Mouse (Mus musculus) urinary bladder, adult 2 months (tissue): ENCODE measurements at regions not wholly inside any gene's neighbourhood (a gene's known extent, or its start where the extent isn't known, plus 50 kb on each side); places are given as distances from the start of the nearest gene placed in this dataset.
A peak's percentile ranks its signal among the peaks of the same experiment; 100 is the strongest.

ENCODE experiments used
- DNase-seq: peaks from one replicate; pipeline ENCODE4 v3.0.0; 2022; ENCODE audit warnings: low spot score

DNA sequence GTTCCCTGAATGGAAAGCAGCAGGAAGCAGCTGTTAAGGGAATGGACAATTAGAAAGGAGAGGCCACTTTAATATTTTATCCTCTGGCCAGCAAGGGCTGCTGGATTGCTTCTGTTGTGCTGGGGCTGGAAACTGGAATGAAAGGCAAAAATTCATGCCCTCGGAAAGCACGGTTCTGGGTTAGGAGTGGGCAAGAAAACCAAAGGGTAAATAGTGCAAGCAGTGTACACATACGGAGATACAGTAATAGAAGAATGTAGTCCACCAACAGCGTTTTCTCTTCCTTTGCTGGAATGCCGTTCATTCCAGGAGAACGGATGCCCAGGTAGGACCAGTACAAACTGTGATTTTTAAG, 50.8 kb upstream of the Zfr start:
- no peak for DNase-seq

DNA sequence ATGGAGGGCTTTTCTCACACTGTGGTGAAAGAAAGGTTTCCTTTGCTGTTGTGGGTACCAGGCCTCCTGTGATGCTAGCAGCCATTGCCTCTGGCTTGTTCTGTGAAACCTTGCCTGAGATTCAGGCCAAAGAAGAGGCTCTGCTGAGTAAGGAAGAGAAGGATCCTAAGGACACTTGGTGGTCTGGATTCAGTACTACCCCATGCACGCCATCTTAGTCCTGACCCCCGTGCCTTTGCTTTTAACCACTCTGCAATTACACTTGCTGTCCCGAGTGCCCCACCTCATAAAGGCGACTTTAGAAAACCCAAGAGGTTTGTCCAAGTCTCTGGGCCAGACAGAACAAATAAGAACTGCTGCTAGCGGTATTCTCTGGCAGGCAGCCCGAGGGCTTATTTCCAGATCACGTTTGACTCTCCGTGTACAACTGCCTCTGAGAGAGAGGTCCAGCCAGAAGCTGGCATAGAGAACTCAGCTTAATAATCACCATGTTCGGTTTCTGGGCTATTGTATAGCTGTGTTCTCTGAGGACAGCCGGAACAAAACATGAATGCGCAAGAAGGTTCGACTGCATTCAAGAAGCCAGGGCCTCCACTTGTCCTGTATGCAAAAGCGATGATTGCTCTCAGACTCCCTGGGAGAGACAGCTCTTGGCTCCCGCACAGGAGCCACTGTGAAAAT, 51.3 kb upstream of the Zfr start:
- peak; percentile 28 for DNase-seq

- no peak for DNase-seq
Measured at GRCm38 (mm10) chr15:12054870-12055269, 58.1 kb upstream of the Sub1 start.

DNA sequence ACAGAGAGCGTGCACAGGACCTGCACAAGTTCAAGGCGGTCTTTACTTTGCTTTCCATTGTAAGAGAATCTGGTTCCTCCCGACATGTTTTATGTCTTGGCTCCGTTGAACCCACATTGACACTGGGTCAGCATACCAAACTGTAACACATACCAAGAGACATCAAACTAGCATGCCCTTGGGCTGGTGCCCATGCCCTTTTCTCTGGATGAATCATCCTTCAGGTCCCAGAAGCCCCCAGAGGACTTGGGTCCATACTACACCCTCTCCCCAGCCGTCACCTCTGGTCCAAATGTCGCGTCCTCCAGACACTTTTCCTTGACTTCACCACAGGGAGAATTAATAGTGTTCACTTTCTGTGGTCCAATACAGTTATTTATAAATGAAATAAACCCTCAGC, 56.8 kb upstream of the Sub1 start:
- DNase-seq: no peak

- no peak for DNase-seq
Measured at GRCm38 (mm10) chr15:12048965-12049364, 52.2 kb upstream of the Sub1 start.

- DNase-seq: no peak
Measured at GRCm38 (mm10) chr15:12048214-12048507, 51.4 kb upstream of the Sub1 start.

DNA sequence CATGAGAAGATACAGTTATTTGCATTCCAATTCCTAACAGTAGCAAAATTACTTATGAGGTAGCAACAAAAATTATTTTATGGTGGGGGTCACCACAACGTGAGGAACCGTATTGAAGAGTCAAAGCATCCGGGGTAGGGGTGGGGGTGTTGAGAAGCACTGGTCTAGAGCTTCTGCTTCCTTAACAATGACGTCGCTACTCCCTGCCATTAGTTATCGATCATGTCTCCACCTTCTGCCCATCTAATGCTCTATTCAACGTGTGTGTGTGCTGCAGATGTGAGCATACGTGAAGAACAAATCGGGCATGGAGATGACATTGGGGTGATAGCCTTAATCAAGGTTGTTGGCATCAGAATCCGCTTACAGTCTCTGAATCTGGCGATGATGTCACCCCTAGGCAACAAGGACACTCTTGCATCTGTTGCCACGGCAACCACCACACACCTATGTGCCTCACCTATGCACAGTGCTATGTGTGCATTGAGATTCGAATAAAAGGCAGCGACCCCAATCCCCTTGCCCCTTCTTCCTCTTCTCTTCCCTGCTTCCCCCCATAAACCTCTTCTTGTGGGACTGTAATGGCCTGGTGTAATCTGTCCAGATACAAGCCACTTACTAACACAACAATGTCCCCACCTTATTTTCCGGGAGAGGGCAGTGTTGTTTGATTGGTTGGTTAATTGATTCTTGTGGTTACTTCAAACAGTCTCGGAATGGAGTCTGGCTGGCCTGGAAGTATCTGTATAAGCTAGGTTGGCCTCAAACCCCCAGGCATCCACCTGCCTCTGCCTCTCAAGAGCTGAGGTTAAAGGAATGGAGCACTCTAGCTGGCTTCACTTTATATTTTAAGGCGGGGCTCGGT, 50.8 kb upstream of the Sub1 start:
- no peak for DNase-seq
